Mouse (Mus musculus) cerebellum, postnatal 4 days (tissue): ENCODE data around the gene Fam151a.
A peak's percentile ranks its signal among the peaks of the same experiment; 100 is the strongest.
"Not testable (repeated sequence)": the region's sequence is repeated elsewhere in the genome, so short reads cannot be mapped to it uniquely, and the experiment has no call there.

ENCODE experiments used
- DNase-seq, 2 experiments: peaks; one replicate each; pipeline ENCODE4 v3.0.0; 2022; ENCODE audit warnings: low spot score in 2 of 2, mixed read lengths in 1 of 2

Gene Fam151a

DNA sequence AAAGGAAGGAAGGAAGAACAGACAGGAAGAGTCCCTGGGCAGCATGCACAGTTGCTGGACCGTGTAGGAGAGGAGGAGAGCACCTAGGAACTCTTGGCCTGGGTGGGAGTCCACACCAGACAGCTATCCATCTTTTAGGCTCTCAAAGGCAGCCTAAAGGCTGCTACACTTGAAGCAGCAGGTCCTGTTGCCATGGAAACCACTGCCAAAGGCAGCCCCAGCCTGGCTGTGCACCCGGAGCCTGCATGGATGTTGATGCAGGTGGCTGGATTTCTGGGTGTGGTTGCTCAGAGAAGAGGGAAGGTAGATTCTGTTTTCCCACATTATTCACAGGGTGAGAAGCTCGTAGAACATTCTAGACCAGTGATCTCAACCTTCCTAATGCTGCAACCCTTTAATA lies 43.3 kb downstream of the Fam151a start:
- DNase-seq, result peak in 1 of 2 experiments; percentile 45

DNA sequence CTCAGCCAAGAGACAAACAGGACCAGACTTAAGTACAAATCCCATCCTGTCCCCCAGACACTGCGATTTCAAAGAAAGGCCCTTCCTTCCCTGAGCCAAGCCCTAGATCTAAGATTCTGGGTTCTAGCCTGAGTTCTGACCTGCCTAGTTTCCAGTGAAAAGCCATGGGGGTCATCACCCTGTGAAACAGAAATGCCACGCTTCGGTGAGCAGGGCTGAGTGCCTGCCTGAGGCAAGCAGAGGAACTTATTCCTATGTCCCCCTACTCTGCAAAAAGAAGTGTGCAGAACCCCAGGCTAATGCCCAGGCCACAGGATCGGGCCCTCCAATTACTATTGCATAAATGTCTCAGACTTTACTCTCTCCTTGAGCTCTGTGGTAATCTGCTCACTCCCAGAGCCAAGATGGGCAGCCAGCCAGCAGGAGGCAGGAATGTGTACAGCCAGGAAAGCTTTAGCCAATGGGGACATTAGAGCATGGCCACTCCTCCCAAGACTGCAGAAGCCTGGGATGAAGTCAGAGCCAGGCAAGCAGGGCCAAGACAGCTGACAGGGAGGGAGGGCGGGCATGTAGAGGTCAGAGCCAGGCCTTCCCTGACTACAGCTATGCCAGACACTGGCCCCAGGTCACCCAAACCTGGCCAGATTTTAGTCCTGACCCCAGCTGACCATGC lies 44.6 kb downstream of the Fam151a start:
- DNase-seq, result peak; percentile 83 to 92

DNA sequence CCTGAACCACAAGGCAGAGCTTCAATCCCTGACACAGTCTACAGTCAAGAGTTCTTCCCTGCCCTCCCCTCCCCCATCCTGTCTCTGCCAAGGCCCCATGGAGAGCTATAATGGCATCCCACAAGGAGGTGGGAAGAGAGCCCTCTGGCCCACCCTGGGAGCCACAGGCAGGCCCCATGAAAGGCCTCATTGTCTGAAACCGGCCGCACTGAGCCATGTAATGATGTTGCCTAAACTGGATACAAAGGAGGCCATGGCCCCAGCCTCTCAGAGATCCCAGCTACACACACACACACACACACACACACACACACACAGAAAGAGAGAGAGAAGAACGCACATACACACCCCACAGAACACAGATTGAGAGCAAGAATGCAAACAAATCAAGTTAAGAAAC lies 46.4 kb downstream of the Fam151a start:
- DNase-seq, result no peak

DNA sequence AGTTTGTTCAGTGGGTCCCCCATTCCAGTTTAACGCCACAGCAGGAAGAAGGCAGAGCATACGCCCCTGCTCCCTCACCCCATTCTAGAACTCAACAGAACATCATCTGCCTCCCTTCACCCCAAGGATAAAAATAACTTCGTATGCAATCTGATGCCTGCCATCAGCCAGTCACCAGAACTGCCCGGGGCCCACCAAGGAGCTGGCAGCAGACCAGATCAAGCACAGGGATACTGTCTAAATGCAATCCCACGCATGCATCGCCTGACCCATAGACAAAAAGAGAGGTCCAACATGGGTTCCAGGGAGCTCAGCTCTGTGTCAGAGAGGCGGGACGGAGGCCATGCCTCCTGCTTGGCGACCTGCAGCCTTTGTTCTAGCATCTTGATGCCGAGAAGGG lies 49.4 kb downstream of the Fam151a start:
- DNase-seq, result no peak

DNA sequence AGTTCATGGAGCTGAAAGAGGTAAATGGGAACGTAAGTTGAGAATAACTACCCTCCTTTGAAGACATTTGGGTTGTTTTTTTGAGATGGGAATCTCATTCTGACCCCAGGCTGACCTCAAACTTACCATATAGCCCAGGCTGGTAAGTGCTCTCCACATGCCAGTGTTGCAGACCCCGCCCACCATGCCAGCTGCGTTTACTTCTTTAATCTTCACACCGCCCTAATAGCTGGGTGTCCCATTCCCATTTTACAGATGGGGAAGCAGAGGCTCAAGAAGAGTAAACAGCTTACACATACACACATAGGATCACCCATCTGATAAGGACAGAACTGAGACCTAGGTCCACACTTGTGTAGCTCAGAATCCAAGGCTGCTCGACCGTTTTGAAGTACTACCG lies 51.1 kb downstream of the Fam151a start:
- DNase-seq, result no peak

DNA sequence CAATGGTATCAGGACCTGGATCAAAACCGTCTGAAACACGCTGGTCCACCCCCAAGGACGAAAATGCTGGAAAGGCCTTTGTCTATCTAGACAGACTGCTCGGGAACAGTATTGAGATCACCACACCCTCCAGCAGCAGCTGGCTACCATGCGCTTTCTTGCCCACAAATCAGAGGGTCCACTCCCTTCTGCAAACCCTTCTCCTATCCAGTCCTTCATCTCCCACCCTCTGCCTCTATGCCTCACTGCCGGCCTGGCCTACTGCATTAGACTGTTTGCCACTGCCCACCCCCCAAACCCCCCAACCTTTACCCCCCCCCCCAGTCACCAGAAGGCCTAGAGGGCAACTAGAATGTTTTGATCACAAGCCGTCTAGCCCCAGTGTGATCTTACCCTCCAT lies 51.7 kb downstream of the Fam151a start:
- DNase-seq, result no peak

DNA sequence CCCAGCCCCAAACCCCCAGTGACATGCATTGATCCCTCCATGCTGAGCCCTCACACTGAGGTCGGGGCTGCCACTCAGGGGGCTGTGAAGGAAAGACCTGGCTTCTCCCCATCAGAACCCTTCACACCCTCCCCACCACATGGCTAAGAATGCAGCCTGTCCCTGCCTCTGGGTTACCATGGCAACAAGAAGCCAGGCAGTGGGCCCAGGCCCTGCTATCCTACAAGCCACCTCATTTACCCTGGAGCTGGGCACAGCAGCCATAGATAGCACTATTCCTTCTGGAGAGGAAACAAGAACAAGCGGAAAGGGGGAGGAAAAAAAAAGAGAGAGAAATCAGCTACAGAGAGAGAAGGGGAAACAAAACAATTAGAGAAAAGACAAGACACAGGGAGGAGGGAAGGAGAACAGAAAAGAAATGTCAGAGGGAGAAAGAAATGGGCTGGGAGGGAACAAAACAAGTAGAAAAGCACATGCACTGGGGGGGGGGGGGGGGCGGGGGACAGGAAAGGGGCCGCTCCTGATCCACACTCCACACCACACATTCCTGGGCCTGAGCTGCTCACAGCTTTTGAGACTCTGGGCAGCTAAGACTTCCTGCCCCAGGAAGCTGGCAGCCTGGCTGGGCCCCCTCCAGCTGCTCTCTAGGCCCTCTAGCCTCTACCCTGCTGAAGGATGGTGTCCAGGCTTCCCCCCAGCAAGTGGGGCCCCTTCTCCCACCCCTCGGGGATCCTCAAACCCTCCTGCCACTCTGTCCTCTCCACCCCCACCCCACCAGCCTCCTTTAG lies 52.3 kb downstream of the Fam151a start:
- peak; percentile 53 to 74 for DNase-seq

DNA sequence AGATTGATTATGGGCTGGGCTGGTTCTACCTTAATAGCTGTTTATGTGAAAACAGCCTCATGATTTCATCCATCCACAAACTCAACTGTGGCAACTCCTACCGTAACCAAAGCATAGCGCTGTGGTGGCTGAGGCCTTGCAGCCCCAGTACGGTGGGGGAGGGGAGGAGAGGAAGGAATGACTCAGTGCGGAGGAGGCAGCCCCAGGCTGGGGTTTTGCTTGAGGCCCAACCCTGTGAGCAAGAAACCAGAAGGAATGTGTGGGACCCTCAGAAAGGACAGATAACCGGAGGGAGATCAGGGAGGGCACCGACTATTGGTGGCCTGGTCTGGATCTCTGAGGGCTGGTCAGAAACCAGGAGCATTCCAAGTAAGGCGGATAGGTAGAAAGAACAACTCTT lies 54.1 kb downstream of the Fam151a start:
- DNase-seq, result no peak

DNA sequence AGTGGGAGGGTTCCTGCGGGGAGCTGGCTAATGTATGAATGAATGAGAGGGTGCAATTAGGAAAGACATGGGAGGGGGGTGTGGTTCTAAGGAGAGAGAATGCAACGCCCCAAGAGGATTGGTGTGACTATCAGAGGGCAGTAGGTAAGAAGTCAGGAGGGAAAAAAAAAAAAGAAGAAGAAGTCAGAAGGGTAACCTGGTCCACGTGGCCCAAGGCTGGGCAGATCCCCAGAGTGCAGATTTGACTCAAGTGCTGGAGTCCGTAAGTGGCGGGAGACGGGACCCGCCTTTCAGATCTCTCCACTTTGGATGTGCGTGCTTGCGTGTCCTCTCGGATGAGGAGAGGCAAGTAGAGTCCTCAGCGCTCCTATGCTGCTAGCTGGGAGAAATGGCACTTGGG lies 54.9 kb downstream of the Fam151a start:
- no peak for DNase-seq

DNA sequence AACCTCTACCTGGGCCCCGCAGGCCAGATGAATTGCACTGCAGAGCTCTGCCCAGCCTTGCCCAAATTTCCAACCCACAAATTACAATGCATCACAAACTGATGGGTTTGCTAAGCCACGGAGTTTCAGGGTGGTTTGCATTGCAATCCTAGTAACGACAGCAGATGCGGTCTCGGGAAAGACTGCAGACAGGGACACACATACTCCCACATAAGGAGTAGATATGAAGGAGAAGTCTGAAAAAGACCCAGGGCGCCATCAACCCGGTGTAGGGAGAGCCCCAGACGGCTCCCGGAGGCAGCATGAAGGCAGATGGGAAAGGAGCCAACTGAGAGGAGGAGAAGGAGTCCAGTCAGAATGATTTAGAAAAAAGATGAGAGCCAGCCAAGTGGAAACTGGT lies 56.0 kb downstream of the Fam151a start:
- DNase-seq, result no peak

DNA sequence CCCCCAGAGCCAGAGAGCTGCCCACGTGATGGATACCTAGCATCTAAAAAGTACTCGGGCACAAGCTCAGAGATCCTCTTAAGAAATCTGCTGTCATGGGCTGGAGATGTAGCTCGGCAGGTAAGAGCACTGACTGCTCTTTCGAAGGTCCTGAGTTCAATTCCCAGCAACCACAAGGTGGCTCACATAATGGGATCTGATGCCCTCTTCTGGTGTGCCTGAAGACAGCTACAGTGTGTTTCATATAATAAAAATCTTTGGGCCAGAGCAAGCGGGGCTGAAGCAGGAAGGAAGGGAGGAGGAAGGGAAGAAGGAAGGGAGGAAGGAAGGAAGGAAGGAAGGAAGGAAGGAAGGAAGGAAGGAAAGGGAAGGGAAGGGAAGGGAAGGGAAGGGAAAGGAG lies 56.5 kb downstream of the Fam151a start:
- not testable (repeated sequence) for DNase-seq

DNA sequence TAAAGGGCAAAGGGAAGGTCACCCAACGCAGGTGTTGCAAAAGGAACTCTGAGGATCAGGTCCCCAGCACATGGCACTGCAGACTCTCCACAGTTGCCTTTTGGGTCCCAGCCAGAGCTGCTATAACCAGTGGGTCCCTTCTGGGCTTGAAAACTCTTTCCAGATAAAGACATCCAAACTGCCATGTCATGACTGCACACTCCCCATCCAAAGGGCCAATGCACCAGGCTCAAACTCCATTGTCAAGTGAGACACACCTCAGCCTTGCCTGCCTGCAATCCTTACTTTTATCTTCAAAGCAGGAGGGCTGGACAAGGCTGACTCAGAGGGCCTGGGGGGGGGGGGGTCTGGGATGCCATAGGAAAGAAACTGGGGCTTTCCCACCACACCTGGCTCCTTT lies 57.2 kb downstream of the Fam151a start:
- no peak for DNase-seq

DNA sequence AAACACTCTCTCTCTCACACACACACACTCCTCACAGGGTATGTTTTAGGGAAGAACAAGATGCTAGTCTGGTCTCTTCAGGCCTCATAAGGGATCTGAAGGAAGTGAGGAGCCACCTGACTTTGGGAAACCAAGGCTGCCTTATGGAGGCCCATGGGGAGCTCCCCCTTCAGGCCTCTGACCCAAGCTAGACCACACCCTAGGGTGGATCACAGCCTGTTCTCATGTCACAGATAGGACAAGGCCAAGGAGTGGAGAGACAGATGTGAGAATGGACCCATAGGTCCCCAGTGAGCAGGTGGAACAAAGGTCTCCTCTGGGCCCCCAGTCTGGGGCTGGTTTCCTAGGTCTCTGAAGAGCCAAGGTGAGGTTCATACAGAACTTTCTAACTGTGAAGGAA lies 58.6 kb downstream of the Fam151a start:
- DNase-seq, result no peak

DNA sequence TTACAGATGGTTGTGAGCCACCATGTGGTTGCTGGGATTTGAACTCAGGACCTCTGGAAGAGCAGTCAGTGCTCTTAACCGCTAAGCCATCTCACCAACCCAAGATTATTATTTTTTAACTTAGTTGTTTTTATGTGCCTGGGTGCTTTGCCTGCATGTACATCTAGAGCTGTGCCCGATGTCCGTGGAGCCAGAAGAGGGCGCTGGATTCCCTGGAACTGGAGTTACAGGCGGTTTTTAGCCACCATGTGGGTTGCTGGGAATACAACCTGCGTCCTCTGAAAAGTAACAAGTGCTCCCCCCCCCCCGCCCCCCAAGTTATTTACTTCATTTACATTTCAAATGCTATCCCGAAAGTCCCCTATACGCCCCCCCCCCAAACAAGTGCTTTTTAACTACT lies 60.1 kb downstream of the Fam151a start:
- not testable (repeated sequence) for DNase-seq

DNA sequence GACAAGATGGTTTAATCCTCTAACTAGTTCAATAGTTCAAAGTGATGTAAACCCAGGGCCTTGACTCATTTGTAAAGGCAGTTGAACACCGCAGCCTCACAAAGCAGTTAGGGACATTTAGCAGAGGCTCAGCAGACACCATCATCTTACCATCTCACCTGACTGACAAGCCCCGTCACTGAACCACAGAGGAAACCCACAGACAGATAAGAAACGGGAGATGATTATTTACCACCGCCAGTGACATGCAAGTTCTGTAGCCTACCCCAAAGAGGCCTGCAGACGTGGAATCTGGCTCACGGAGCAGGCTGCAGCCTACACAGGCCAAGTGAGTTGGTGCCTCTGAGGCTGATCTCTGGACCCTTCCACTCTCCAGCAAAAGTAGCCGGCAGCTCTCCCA lies 60.6 kb downstream of the Fam151a start:
- DNase-seq, result no peak

DNA sequence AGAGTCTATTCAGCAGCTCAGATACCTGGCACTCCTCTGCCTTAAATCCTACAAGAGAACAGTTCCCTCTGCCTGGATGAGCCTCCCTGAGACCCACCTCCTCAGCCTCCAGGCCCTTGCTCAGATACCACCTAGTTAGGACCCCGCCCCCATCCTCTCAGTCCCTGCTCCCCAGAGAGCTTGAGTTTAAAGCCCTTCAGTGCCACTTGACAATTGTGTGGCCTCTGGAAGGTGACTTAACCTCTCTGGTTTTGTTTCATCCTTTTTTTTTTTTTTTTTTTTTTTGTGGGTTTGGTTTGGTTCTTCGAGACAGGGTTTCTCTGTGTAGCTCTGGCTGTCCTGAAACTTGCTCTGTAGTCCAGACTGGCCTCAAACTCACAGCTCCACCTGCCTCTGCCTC lies 61.6 kb downstream of the Fam151a start:
- DNase-seq, result no peak
